Mouse (Mus musculus) cortical plate, adult 2 months (tissue): ENCODE measurements around the gene Fen1.

Experiments
- CTCF ChIP-seq: fragments of 200-500 bp; IDR thresholded peaks from 2 replicates; pipeline ENCODE4 v1.5.1; 2011; ENCODE audit warnings: mild to moderate bottlenecking, control low read depth, low read length; ENCODE audit not compliant: insufficient read depth; ENCODE audit errors: extremely low read depth
- POLR2A ChIP-seq: fragments of 200-500 bp; IDR thresholded peaks from 2 replicates; pipeline ENCODE4 v1.6.1; 2011; ENCODE audit warnings: mild to moderate bottlenecking, low read length, control low read depth; ENCODE audit not compliant: insufficient read depth; ENCODE audit errors: extremely low read depth

DNA sequence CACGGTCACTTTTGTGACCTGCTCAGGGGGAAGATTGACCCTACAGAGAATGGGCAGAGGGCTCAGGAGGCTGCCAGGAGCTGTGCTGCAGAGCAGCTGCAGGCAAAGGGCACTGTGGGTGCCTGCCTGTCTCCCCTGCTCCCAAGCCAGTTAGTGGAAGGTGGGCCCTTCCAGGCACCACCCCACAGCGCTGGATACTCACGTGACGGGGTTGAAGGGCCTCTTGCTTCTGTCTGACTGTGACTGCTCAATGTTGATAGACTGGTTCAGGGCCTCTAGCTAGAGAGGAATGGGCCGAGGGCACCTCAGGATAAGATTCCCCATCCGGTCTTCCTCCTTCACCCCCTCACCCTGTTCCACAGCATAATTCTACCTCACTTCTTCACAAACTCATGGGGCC is 15.6 kb upstream of the Fen1 start:
- TF ChIP-seq CTCF (no peak), POLR2A (no peak)
